Mouse (Mus musculus) forebrain, postnatal 0 days (tissue): ENCODE measurements around the gene Myo9b. TPM values are rescaled to one million over a fixed set of nuclear protein-coding genes. Genes with fewer than 3 reads are reported as not detected.

ENCODE experiments used
- ATAC-seq: fragments of 200-750 bp; cut with Nextera tagmentation; 2 replicates; pipeline ENCODE4 v1.8.0; 2017; ENCODE audit warnings: mild to moderate bottlenecking, moderate library complexity
- DNase-seq: peaks from one replicate; pipeline ENCODE4 v3.0.0-alpha.2; 2015
- H3K27ac ChIP-seq: fragments of 300-500 bp; sonication (generic); 2 replicates; pipeline ENCODE4 v1.5.1; 2014; ENCODE audit warnings: low read depth, mild to moderate bottlenecking, antibody characterized with exemption, low read length, moderate library complexity, mixed read lengths
- H3K27me3 ChIP-seq: fragments of 300-500 bp; sonication (generic); 2 replicates; pipeline ENCODE4 v1.6.1; 2014; ENCODE audit warnings: mild to moderate bottlenecking, low read length, mixed read lengths; ENCODE audit not compliant: insufficient read depth
- H3K36me3 ChIP-seq: fragments of 300-500 bp; sonication (generic); 2 replicates; pipeline ENCODE4 v1.6.1; 2014; ENCODE audit warnings: mild to moderate bottlenecking, moderate library complexity; ENCODE audit not compliant: insufficient read depth
- H3K4me1 ChIP-seq: fragments of 300-500 bp; sonication (generic); 2 replicates; pipeline ENCODE4 v1.6.1; 2014; ENCODE audit warnings: antibody characterized with exemption; ENCODE audit not compliant: insufficient read depth
- H3K4me2 ChIP-seq: fragments of 300-500 bp; sonication (generic); 2 replicates; pipeline ENCODE4 v1.6.1; 2014; ENCODE audit warnings: low read depth, mild to moderate bottlenecking, moderate library complexity
- H3K4me3 ChIP-seq: fragments of 300-500 bp; sonication (generic); 2 replicates; pipeline ENCODE4 v1.5.1; 2014; ENCODE audit warnings: low read depth, low read length, mixed read lengths
- H3K9ac ChIP-seq: fragments of 300-500 bp; sonication (generic); 2 replicates; pipeline ENCODE4 v1.6.1; 2014; ENCODE audit warnings: mild to moderate bottlenecking
- H3K9me3 ChIP-seq: fragments of 300-500 bp; sonication (generic); 2 replicates; pipeline ENCODE4 v1.6.1; 2016; ENCODE audit warnings: low read length
- CTCF ChIP-seq: sonication (generic); IDR thresholded peaks from 2 replicates; pipeline ENCODE4 v1.5.1; 2016; ENCODE audit warnings: antibody characterized with exemption, control low read depth, low read depth
- WGBS: fragments of 180-500 bp; shearing (Covaris S2); extraction: QIAGEN DNeasy Blood & Tissue Kit; methylation state at CpG from one replicate; pipeline ENCODE4 v1.1.7; 2014; 5-methylcytosine and 5-hydroxymethylcytosine counted together
- polyA plus RNA-seq: library from polyadenylated mRNA; unstranded; fragments of >200 nt; fragmentation: Nextera tagmentation; extraction: Ambion mirVana; gene quantifications from 2 replicates; pipeline ENCODE4 v1.2.1, GENCODE M21; 2015
- total RNA-seq: library from RNA; depleted of rRNA; stranded (reverse); fragments of >200 nt; gene quantifications from 2 replicates; pipeline ENCODE4 v1.2.3, GENCODE M21; 2014

Gene Myo9b
- total and polyA plus RNA-seq, 2 experiments from 2014 or later = 6.5 to 31.4 TPM

- no peak overlapping the region for H3K4me3 ChIP-seq
- WGBS = 98% methylated on average over 2 of the region's 2 CpGs
- no peak overlapping the region for H3K9ac ChIP-seq
- no peaks in the 10 kb centered on the region for H3K9me3 ChIP-seq
- no peaks in the 10 kb centered on the region for H3K4me1 ChIP-seq
- H3K36me3 ChIP-seq = peaks cover 16% of the 10 kb centered on the region; the same call in 1 of the 2 replicates
- ATAC-seq (no peak), DNase-seq (no peak)
- H3K27ac ChIP-seq = no peak overlapping the region
- TF ChIP-seq CTCF = no peak
- no peak overlapping the region for H3K4me2 ChIP-seq
- no peaks in the 10 kb centered on the region for H3K27me3 ChIP-seq
Observed at GRCm38 (mm10) chr8:71296784-71297183, 24.3 kb downstream of the Myo9b start.

DNA sequence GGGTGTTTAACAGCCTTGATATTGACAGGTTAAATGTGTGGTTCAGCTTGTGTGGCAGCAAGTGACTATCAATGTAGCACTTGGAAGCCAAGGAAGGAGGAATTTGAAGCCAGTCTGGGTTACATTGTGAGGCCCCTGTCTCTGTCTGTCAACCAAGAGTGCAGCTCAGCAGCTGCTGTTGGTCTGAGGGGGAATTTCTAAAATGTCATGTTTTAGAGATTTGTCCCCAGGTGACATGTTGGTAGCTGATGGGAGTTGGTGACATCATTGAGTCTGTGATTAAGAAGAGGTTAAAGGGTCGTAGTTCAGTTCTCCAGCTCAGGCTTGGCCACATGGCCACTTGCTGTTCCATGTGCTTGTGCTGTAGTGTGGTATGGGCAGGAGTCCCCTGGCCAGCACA lies 24.9 kb downstream of the Myo9b start:
- ATAC-seq = no peak
- TF ChIP-seq CTCF = no peak
- 97% methylated on average over 1 of the region's 1 CpGs for WGBS

DNA sequence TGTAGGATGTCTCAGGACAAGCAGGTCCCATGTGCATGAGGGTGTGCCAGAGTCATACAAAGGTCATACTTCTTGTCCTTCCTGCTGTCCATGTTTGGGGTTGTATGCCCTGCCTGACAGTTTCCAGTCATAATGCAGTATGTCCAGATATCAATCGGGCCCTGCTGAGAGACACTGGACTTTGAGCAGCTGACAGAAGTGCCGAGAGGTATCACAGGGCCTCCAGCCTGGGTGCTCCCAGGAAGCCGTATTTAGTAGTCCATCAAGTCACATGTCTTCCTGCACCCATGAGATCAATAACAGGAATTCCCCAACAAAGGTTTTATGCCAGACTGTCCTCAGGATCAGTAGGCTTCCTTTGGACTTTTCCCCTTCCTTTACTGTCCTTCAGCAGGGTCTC lies 27.2 kb downstream of the Myo9b start:
- H3K9ac ChIP-seq = no peak overlapping the region
- 91% methylated on average over 3 of the region's 3 CpGs for WGBS
- H3K27ac ChIP-seq = no peak overlapping the region
- H3K4me3 ChIP-seq = no peak overlapping the region
- DNase-seq (no peak), ATAC-seq (no peak)
- TF ChIP-seq CTCF = no peak
- H3K9me3 ChIP-seq = no peaks in the 10 kb centered on the region
- no peak overlapping the region for H3K4me2 ChIP-seq
- no peaks in the 10 kb centered on the region for H3K4me1 ChIP-seq
- no peaks in the 10 kb centered on the region for H3K27me3 ChIP-seq
- H3K36me3 ChIP-seq = peaks cover 13% of the 10 kb centered on the region; the same call in 1 of the 2 replicates

More for the DNA sequence above, 24.9 kb downstream of the Myo9b start:
- peaks cover 16% of the 10 kb centered on the region; the same call in 1 of the 2 replicates for H3K36me3 ChIP-seq
- no peak overlapping the region for H3K4me2 ChIP-seq
- no peak for DNase-seq
- no peak overlapping the region for H3K27ac ChIP-seq
- H3K9ac ChIP-seq = no peak overlapping the region
- no peaks in the 10 kb centered on the region for H3K4me1 ChIP-seq
- H3K9me3 ChIP-seq = no peaks in the 10 kb centered on the region
- H3K4me3 ChIP-seq = no peak overlapping the region
- no peaks in the 10 kb centered on the region for H3K27me3 ChIP-seq

DNA sequence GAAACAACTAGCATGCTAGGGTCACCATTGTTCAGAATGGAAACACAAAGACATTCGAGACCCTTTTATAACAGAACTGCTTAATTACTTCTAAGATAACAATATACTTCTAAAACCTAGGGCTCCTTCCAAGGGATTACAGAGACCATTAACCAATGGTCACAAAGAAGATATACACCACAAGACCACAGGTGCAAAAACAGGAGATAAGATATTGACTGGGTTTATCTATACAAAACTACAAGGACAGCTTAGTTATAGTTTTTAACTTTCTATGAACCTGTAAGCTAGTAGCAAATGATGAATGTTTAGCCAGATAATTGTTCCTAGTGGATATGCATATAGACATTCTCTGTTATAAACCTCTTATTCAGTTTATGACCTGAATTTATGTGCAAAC lies 30.3 kb downstream of the Myo9b start:
- DNase-seq = no peak
- ATAC-seq = no peak
- Histone ChIP-seq H3K4me1 (no peaks in the 10 kb centered on the region), H3K9me3 (no peaks in the 10 kb centered on the region), H3K27me3 (no peaks in the 10 kb centered on the region), H3K9ac (no peak overlapping the region), H3K36me3 (peaks cover under 1% of the 10 kb centered on the region; the same call in 1 of the 2 replicates), H3K4me2 (no peak overlapping the region), H3K4me3 (no peak overlapping the region), H3K27ac (no peak overlapping the region)
- WGBS = 96% methylated on average over 1 of the region's 1 CpGs
- no peak for TF ChIP-seq CTCF

DNA sequence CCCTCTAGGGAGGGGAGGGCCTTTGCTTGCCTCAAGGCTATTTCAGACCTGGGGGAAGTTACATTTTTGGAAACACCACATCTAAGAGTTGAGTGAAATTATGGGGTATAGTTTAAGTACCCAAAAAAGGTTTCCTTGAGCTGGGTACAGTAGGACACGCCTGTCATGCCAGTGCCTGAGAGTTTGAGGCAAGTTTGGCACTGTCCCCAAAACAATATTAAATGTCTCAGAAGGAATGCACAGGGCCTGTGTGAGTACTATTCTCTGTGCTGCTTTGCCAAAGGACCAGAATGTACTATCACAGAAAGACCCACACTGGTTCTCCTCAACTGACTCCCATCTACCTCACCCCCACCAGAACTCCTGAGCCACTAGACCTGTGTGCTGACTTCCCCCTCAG lies 31.1 kb downstream of the Myo9b start:
- Histone ChIP-seq H3K9me3 (no peaks in the 10 kb centered on the region), H3K9ac (no peak overlapping the region), H3K27me3 (no peaks in the 10 kb centered on the region), H3K4me1 (no peaks in the 10 kb centered on the region), H3K27ac (no peak overlapping the region), H3K36me3 (no peaks in the 10 kb centered on the region), H3K4me2 (no peak overlapping the region), H3K4me3 (no peak overlapping the region)
- ATAC-seq (no peak), DNase-seq (no peak)
- TF ChIP-seq CTCF = no peak
- 93% methylated on average over 1 of the region's 1 CpGs for WGBS

GRCm38 (mm10) chr8:71305988-71306387 lies 33.5 kb downstream of the Myo9b start:
- no peak for TF ChIP-seq CTCF

GRCm38 (mm10) chr8:71307371-71307770 lies 34.9 kb downstream of the Myo9b start:
- Histone ChIP-seq H3K27me3 (no peaks in the 10 kb centered on the region), H3K9ac (no peak overlapping the region), H3K9me3 (no peaks in the 10 kb centered on the region), H3K36me3 (no peaks in the 10 kb centered on the region), H3K27ac (no peak overlapping the region), H3K4me3 (no peak overlapping the region), H3K4me1 (no peaks in the 10 kb centered on the region), H3K4me2 (no peak overlapping the region)
- TF ChIP-seq CTCF = no peak
- DNase-seq = no peak
- no peak for ATAC-seq
- WGBS = 100% methylated on average over 1 of the region's 1 CpGs

More at GRCm38 (mm10) chr8:71305988-71306387, 33.5 kb downstream of the Myo9b start:
- ATAC-seq (no peak), DNase-seq (no peak)
- no peak overlapping the region for H3K4me3 ChIP-seq
- H3K36me3 ChIP-seq = no peaks in the 10 kb centered on the region
- H3K27ac ChIP-seq = no peak overlapping the region
- H3K27me3 ChIP-seq = no peaks in the 10 kb centered on the region
- no peaks in the 10 kb centered on the region for H3K4me1 ChIP-seq
- no peak overlapping the region for H3K4me2 ChIP-seq
- H3K9me3 ChIP-seq = no peaks in the 10 kb centered on the region
- no peak overlapping the region for H3K9ac ChIP-seq
- 60% methylated on average over 1 of the region's 1 CpGs for WGBS

DNA sequence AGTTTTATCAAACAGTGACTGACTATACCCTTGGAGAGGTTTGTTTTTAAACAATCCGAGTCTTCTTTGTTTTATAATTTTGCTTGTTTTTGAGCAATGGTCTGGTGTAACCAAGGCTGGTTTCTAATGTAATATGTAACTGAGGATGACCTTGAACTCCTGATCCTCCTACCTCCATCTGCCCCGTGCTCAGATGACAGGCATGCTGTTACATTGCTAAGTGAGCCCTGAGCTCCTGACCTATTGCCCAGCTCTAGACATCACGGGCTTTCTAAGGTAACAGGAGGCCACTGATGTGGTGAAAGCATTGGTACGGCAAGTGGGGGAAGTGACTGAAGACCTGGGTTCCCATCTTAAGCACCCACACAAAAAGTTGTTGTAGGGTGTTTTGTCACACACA lies 35.4 kb downstream of the Myo9b start:
- TF ChIP-seq CTCF = no peak
- WGBS = 92% methylated on average over 4 of the region's 4 CpGs

More for the DNA sequence above, 35.4 kb downstream of the Myo9b start:
- H3K9ac ChIP-seq = no peak overlapping the region
- no peaks in the 10 kb centered on the region for H3K9me3 ChIP-seq
- no peaks in the 10 kb centered on the region for H3K27me3 ChIP-seq
- H3K4me1 ChIP-seq = no peaks in the 10 kb centered on the region
- no peak overlapping the region for H3K27ac ChIP-seq
- H3K4me3 ChIP-seq = no peak overlapping the region
- no peak overlapping the region for H3K4me2 ChIP-seq
- no peak for DNase-seq
- no peak for ATAC-seq
- H3K36me3 ChIP-seq = no peaks in the 10 kb centered on the region
